Mouse (Mus musculus) liver, postnatal 0 days (tissue): ENCODE measurements at regions not wholly inside any gene's neighbourhood (a gene's known extent, or its start where the extent isn't known, plus 50 kb on each side); places are given as distances from the start of the nearest gene placed in this dataset.

Source experiments
- ATAC-seq: fragments of 200-750 bp; cut with Nextera tagmentation; 2 replicates; pipeline ENCODE4 v1.8.0; 2017; ENCODE audit warnings: mild to moderate bottlenecking, moderate library complexity
- DNase-seq: peaks from one replicate; pipeline ENCODE4 v3.0.0-alpha.2; 2016
- H3K27ac ChIP-seq: fragments of 300-500 bp; sonication (generic); 2 replicates; pipeline ENCODE4 v1.5.1; 2014; ENCODE audit warnings: antibody characterized with exemption, moderate library complexity, mild to moderate bottlenecking, low read depth
- H3K27me3 ChIP-seq: fragments of 300-500 bp; sonication (generic); 2 replicates; pipeline ENCODE4 v1.6.1; 2014; ENCODE audit warnings: low read length, control low read depth, mixed read lengths; ENCODE audit not compliant: insufficient read depth
- H3K36me3 ChIP-seq: fragments of 300-500 bp; sonication (generic); replicated peaks from 2 replicates; pipeline ENCODE4 v1.6.1; 2014; ENCODE audit warnings: mild to moderate bottlenecking, control low read depth, low read length, moderate library complexity, mixed read lengths; ENCODE audit not compliant: insufficient read depth
- H3K4me1 ChIP-seq: fragments of 300-500 bp; sonication (generic); 2 replicates; pipeline ENCODE4 v1.6.1; 2014; ENCODE audit warnings: antibody characterized with exemption, mild to moderate bottlenecking, control low read depth; ENCODE audit not compliant: insufficient read depth
- H3K4me2 ChIP-seq: fragments of 300-500 bp; sonication (generic); 2 replicates; pipeline ENCODE4 v1.6.1; 2014; ENCODE audit warnings: low read depth, mild to moderate bottlenecking, low read length, moderate library complexity, mixed read lengths
- H3K4me3 ChIP-seq: fragments of 300-500 bp; sonication (generic); 2 replicates; pipeline ENCODE4 v1.5.1; 2014; ENCODE audit warnings: low read depth, low read length
- H3K9ac ChIP-seq: fragments of 300-500 bp; sonication (generic); replicated peaks from 2 replicates; pipeline ENCODE4 v1.6.1; 2014; ENCODE audit warnings: mild to moderate bottlenecking, moderate library complexity
- H3K9me3 ChIP-seq: fragments of 300-500 bp; sonication (generic); 2 replicates; pipeline ENCODE4 v1.6.1; 2016; ENCODE audit warnings: mild to moderate bottlenecking, control low read depth, low read length, mixed read lengths
- CTCF ChIP-seq: sonication (generic); IDR thresholded peaks from 2 replicates; pipeline ENCODE4 v1.5.1; 2016; ENCODE audit warnings: antibody characterized with exemption, low read depth
- EP300 ChIP-seq: IDR thresholded peaks from 2 replicates; pipeline ENCODE4 v1.6.1; 2016; ENCODE audit warnings: antibody characterized with exemption, low read depth, mild to moderate bottlenecking
- WGBS: fragments of 180-500 bp; shearing (Covaris S2); extraction: QIAGEN DNeasy Blood & Tissue Kit; methylation state at CpG from one replicate; pipeline ENCODE4 v1.1.7; 2014; ENCODE audit not compliant: insufficient replicate concordance; 5-methylcytosine and 5-hydroxymethylcytosine counted together

GRCm38 (mm10) chr3:100376162-100376561 lies 113.0 kb downstream of the Tent5c start:
- Histone ChIP-seq H3K9ac (no peak overlapping the region), H3K4me2 (no peak overlapping the region), H3K4me3 (no peak overlapping the region), H3K27me3 (no peaks in the 10 kb centered on the region), H3K36me3 (no peaks in the 10 kb centered on the region), H3K27ac (no peak overlapping the region), H3K9me3 (no peaks in the 10 kb centered on the region), H3K4me1 (no peaks in the 10 kb centered on the region)
- TF ChIP-seq EP300 (no peak), CTCF (no peak)
- DNase-seq (no peak), ATAC-seq (no peak)
- 69% methylated on average over 1 of the region's 1 CpGs for WGBS

GRCm38 (mm10) chr3:100366884-100367840 lies 122.0 kb downstream of the Tent5c start:
- no peak overlapping the region for H3K4me2 ChIP-seq
- H3K9ac ChIP-seq: no peak overlapping the region
- TF ChIP-seq CTCF: no peak
- no peak for TF ChIP-seq EP300
- 33% methylated on average over 7 of the region's 7 CpGs for WGBS
- no peaks in the 10 kb centered on the region for H3K27me3 ChIP-seq
- ATAC-seq (no peak), DNase-seq (no peak)
- peaks cover 10% of the 10 kb centered on the region for H3K4me1 ChIP-seq
- no peak overlapping the region for H3K4me3 ChIP-seq
- no peaks in the 10 kb centered on the region for H3K36me3 ChIP-seq
- no peak overlapping the region for H3K27ac ChIP-seq
- H3K9me3 ChIP-seq: no peaks in the 10 kb centered on the region

- 85% methylated on average over 3 of the region's 3 CpGs for WGBS
- Histone ChIP-seq H3K4me1 (peaks cover 10% of the 10 kb centered on the region), H3K9me3 (no peaks in the 10 kb centered on the region), H3K27ac (no peak overlapping the region), H3K9ac (no peak overlapping the region), H3K27me3 (0 out of 2 replicates have a peak, but pooled peaks cover 3% of the 10 kb centered on the region), H3K36me3 (no peaks in the 10 kb centered on the region), H3K4me3 (no peak overlapping the region), H3K4me2 (no peak overlapping the region)
- DNase-seq (no peak), ATAC-seq (no peak)
- TF ChIP-seq CTCF (no peak), EP300 (no peak)
Observed at GRCm38 (mm10) chr3:100366447-100366846, 122.7 kb downstream of the Tent5c start.

- H3K36me3 ChIP-seq: no peaks in the 10 kb centered on the region
- DNase-seq: no peak
- no peak overlapping the region for H3K9ac ChIP-seq
- H3K4me3 ChIP-seq: no peak overlapping the region
- peaks cover 10% of the 10 kb centered on the region for H3K4me1 ChIP-seq
- 0 out of 2 replicates have a peak, but pooled peaks have one; percentile 31 for ATAC-seq
- TF ChIP-seq EP300: no peak
- no peak for TF ChIP-seq CTCF
- H3K9me3 ChIP-seq: no peaks in the 10 kb centered on the region
- no peak overlapping the region for H3K4me2 ChIP-seq
- H3K27me3 ChIP-seq: 0 out of 2 replicates have a peak, but pooled peaks cover 3% of the 10 kb centered on the region
- 41% methylated on average over 3 of the region's 3 CpGs for WGBS
- H3K27ac ChIP-seq: no peak overlapping the region
Observed at GRCm38 (mm10) chr3:100365354-100365945, 123.7 kb downstream of the Tent5c start.

GRCm38 (mm10) chr3:100364706-100365105 lies 124.4 kb downstream of the Tent5c start:
- H3K9ac ChIP-seq: no peak overlapping the region
- H3K36me3 ChIP-seq: no peaks in the 10 kb centered on the region
- TF ChIP-seq CTCF (no peak), EP300 (no peak)
- 0 out of 2 replicates have a peak, but pooled peaks cover 3% of the 10 kb centered on the region for H3K27me3 ChIP-seq
- H3K4me1 ChIP-seq: peaks cover 10% of the 10 kb centered on the region
- no peak for DNase-seq
- H3K27ac ChIP-seq: no peak overlapping the region
- H3K4me2 ChIP-seq: no peak overlapping the region
- H3K4me3 ChIP-seq: no peak overlapping the region
- 81% methylated on average over 2 of the region's 2 CpGs for WGBS
- no peak for ATAC-seq
- no peaks in the 10 kb centered on the region for H3K9me3 ChIP-seq

GRCm38 (mm10) chr3:100362983-100363382 lies 126.1 kb downstream of the Tent5c start:
- Histone ChIP-seq H3K9me3 (no peaks in the 10 kb centered on the region), H3K27ac (no peak overlapping the region), H3K4me3 (no peak overlapping the region), H3K36me3 (no peaks in the 10 kb centered on the region), H3K4me2 (no peak overlapping the region), H3K4me1 (peaks cover 10% of the 10 kb centered on the region), H3K9ac (no peak overlapping the region), H3K27me3 (0 out of 2 replicates have a peak, but pooled peaks cover 3% of the 10 kb centered on the region)
- ATAC-seq: no peak
- no peak for DNase-seq
- WGBS: 58% methylated on average over 3 of the region's 3 CpGs
- TF ChIP-seq CTCF (no peak), EP300 (no peak)
